Mouse (Mus musculus) testis, postnatal 14 days (tissue): Measurements from ENCODE around the gene Zbtb48.
A peak's percentile ranks its signal among the peaks of the same experiment; 100 is the strongest.

Experiments
- DNase-seq: peaks from one replicate; pipeline ENCODE4 v3.0.0; 2021; ENCODE audit warnings: low spot score

The Zbtb48 gene

DNA sequence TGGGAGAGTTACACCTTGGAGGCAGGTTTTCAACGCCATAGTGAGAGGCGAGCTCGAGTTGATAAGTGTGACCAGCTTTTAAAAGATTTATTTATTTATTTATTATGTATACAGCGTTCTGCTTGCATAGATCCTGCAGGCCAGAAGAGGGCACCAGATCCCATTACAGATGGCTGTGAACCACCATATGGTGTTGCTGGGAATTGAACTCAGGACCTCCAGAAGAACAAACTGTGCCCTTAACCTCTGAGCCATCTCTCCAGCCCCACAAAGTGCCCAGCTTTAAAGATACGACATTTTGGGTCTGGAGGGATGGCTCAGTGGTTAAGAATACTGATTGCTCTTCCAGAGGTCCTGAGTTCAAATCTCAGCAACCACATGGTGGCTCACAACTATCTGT, 1.6 kb upstream of the Zbtb48 start:
- no peak for DNase-seq

DNA sequence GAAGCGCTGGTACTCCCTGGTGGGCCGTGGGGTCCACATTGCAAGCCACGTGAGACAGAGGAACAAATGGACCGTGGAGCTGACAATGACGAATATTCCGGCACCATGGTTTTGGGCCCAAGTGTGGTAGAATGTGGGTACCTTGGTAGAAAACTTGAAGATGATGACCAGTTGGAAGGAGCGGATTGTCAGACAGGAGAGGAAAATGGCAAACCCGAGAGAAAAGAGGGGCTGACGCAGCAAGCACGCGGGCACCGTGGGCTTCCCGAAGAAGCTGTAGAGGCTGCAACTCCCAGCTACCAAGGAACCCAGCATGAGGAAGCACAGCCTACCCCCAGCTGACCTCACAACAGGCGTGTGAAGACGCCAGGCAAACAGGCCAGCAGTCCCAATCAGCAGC, 985 bp upstream of the Zbtb48 start:
- no peak for DNase-seq

DNA sequence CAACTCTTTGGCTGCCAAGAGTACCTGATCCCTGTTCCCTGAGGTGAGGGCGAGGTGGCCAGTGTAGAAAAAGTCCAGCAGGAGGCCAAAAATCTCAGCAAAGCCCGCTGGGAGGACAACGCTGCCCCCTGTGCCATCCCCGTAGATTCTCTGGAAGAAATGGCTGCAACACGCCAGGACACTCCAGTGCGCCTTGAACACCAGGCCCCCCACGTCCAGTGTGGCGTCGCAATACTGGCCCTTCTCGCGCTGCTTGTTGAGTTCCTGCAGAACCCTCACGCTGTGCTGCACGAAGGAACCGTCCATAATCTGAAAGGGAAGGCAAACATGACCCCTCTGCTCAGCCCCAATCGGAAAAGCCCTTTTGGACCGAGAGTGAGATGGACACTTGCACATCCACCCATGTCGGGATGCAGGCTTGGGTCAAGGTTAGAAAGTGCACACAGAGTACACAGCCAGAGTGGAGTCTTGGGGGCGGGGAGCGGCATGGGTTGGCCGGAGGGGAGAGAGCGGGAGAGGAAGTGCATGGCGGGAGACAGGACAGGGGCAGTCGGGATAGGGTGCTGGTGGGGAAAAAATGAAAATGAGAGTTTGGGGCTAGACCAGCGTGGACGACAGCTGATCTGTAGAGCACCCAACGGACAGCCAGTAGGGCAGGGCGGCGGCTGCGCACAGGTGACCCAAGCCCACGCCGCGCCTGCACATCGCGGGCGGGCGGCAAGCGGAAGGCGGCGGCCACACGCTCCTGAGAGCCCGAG, 541 bp downstream of the Zbtb48 start:
- no peak for DNase-seq

DNA sequence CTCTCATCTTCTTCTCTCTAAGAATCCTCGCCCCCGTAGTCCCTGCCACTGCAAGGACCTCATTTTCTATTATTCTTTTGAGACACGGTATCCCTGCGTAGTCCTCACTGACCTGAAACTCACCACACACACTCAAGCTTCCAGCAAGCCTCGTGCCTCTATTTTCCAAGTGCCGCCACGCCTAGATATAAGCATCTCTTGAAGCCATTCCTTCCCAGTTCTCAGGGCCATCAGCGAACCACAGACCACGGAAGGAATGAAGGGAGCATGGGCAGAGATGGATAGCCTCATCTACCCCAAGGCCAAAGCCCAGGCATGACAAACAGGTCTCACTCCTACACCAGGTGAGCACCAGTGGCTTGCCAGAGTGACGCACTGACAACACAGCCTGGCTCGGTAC, 2.9 kb downstream of the Zbtb48 start:
- DNase-seq = no peak

DNA sequence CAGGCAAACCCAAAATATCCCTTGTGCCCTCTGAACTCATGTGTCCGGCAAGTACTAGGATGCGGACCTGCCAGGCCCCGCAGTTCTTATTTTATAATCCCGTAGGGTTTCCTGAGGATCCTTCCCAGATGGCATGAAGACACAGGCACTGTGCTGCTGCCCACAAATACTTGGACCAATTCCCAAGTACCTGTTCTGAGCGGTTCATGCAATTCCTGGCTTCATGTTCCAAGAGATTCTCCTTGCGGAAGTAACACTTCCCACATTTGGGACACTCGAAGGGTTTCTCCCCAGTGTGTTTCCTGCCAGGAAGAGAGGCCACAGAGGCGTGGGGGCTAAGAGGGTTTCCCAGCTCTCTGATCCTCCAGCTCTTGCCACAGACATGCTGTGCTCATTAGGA, 5.0 kb downstream of the Zbtb48 start:
- no peak for DNase-seq

DNA sequence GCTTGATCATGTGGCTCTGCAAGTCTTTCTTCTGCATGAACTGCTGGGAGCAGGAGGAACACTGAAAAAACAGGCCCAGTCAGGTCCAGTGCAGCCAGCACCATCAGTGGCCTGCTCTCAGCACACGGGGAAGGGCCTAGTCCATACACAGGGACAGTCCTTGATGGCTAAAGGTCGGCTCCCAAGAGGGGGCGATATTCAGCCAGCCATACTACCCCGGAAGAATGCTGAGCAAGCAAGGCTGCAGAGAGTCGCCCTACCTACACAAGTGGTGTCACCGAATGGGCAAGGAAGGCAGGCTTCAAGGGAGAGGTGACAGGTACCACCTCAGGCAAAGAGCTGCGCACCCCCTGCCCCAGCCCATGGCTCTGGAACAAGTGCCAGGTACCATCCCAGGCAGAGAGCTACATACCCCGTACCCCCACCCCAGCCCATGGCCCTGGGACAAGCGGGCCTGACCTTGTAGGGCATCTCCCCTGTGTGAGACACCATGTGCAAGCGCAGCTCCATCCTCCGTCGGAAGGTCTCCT, 5.8 kb downstream of the Zbtb48 start:
- no peak for DNase-seq

DNA sequence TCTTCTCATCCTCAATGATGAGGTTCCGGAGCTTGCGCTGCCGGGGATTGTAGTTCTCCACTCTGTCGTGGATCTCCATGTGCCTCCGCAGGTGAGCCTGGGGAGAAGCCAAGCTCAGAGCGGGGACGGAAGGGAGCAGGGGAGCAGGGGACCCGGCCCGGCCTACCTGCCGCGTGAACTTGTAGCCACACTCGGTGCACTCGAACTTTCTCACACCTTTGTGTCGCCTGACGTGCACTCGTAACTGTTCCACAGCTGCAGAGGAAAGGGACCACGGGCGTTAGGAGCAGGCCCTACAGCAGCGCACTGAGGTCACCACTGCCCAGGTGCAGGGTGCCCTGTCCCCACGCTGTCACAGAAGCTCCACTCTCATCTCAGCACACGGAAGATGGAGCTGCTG, 7.4 kb downstream of the Zbtb48 start:
- no peak for DNase-seq

DNA sequence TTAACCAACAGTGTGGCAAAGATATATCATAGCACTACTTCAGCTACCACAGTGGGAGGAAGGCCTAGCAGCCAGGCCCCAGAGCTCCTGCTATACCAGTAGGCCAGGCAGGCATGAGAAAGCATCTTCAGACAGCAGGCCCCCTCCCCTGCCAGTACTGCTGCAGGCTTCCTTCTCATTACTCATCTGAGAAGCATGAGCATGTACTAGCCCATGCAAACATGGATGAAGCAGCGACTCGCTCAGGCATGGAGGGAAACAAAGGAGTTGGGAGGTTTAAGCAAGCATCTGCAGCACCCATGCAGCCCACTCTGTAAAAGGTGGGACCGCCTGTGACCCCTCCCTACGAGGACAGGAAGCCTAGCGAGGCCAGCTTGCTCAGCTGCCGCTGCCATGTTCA, 8.4 kb downstream of the Zbtb48 start:
- no peak for DNase-seq

DNA sequence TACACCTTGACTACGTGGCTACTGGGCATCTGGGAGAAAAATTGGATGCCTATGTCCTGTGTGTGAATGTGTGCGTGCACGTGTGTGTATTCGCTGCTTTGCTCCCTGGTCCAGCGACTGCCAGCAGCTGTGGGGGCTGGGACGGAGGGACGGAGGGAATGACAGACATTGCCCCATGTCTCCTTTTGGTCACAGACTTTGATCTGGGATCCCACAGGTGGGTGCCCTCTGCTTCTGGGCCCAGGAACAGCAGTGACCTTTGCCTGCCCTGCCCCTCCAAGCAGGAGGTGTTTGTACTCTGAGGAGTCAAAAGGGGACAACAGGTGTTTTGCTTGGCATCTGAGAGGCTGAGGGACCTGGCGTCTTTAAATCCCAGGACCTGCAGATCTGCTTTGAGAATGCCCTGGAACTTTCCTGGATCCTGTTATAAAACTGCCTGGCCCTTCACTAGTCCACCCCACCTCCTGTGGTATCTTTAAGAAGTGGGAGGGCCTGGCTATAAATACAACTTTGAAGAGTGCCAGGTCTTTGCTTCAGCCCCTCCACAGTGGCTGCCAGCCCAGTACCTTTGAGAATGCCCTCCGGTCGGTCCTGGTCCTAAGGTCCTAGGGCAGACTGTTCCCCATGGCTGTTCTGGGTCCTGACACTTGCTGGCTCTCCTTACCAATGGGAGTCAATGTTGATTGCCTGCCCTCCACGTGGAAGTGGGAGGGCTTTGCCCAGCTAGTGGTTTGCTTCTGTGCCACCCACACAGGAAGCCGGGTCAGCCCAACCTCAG, 14.2 kb downstream of the Zbtb48 start:
- DNase-seq = no peak

DNA sequence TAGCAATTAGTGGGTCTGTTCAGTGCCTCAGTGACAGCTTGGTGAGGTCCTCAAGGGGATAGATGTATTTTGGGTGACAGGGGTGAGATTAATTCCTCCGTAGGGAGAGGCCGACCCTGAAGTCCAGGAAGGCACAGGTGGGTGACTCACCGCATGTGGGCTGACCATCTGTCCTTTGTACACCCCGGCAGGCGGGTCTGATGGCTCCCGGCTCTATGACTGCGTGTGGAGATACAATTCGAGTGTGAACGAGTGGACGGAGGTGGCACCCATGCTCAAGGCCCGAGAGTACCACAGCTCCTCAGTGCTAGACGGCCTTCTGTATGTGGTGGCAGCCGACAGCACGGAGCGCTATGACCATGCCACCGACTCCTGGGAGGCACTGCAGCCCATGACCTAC, 15.4 kb downstream of the Zbtb48 start:
- no peak for DNase-seq

DNA sequence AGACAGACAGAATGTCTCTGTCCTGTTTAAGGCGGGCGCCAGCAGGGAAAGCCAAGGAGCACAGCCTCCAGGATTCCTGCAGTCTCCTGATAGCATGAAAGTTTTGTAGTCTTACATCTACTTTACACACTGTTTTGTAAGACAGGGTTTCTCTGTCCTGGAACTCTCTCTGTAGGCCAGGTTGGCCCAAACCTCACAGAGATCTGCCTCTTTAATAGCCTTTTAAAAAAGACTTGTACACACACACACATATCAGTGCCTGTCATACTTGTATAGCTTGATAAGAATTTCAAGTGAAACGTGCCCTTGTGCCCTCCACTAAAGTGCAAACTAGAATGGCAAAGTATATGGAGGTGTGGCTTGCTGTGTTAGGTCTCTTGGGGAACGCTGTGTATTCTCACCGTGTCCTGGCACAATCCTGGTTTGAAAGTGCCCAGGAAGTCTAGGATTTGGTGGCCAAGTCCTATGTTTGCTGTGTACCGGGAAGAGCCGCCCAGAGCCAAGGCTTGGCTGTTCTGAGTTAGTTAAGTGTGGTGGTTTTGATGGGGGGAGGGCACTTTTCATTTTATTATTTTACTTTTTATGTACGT, 16.2 kb downstream of the Zbtb48 start:
- no peak for DNase-seq

DNA sequence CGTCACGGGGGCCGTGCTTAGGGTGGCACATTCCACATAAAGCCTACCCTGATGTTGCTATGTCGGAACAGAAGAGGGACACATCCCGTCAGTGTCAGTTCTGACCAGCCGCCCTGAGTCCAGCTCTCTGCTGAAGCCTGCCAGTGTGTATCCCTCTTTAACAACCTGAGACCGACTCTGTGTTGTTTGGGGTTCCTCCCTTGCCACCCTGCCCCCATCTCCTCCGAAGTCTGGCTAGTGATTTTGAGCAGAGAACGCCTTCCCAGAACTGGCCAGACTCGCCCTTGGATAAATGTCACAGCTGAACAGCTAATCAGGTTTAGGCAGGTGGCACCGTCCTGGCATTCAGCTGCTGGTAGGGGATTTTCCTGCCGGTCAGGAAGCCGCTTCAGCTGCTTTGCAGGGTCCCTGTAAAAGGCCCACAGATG, 16.8 kb downstream of the Zbtb48 start:
- DNase-seq = no peak

DNA sequence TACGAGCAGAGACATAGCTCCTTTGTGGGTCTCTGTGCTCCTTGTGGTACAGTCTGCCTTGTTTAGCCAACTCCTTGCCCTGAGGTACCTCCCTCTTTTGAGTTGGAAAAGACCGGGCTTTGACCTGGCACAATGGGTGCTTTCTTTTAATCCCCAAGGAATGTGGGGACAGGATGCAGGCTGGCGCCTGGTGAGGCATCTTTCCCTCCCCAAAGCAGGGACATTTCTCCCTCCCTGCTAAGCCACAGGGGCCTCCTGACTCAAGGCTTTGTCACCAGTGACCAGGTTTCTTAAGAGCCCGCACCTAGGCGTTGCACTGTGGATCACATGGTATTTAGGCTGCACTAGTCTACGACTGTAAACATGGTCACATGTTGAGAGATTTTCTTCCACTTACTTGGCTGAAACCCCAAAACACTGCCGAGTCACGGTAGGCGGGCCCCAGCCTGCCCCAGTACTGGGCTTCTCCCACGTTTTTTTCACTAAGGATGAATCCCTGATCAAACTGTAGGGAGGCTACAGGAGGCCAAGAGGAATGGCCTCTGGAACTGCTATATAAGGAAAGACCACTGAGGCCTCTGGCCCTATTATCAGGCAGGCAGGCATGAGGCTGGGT, 17.3 kb downstream of the Zbtb48 start:
- no peak for DNase-seq

DNA sequence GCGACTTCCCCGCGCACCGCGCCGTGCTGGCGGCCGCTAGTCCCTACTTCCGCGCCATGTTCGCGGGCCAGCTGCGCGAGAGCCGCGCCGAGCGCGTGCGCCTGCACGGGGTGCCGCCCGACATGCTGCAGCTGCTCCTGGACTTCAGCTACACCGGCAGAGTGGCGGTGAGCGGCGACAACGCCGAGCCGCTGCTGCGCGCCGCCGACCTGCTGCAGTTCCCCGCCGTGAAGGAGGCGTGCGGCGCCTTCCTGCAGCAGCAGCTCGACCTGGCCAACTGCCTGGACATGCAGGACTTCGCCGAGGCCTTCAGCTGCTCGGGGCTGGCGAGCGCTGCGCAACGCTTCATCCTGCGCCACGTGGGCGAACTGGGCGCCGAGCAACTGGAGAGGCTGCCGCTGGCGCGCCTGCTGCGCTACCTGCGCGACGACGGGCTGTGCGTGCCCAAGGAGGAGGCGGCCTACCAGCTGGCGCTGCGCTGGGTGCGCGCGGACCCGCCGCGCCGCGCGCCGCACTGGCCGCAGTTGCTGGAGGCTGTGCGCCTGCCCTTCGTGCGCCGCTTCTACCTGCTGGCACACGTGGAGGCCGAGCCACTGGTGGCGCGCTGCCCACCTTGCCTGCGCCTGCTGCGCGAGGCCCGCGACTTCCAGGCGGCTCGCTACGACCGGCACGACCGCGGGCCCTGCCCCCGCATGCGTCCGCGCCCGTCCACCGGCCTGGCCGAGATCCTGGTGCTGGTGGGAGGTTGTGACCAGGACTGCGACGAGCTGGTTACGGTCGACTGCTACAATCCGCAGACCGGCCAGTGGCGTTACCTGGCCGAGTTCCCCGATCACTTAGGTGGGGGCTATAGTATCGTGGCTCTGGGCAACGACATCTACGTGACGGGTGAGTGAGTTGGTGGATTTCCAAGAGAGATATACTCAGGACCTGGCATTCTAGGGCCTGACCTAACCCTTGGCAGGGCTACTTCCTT, 18.1 kb downstream of the Zbtb48 start:
- DNase-seq = peak; percentile 74

DNA sequence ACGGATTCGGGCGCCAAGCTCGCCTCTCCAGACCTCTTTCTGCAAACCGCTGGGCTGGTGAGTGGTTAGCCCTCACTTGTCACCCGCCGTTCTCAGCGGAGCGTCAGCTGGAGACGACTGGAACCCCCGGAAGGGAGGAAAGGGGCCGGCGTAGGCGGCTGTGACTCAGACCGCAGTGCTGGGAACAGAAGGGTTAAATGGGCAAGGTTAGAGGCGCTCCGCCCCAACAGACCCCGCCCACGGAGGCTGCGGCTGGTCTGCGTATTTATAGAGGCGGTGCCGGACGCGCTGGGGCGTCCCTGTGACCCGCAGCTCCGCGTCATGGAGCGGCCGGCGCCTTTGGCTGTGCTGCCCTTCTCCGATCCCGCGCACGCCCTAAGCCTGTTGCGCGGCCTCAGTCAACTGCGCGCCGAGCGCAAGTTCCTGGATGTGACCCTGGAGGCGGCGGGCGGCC, 18.8 kb downstream of the Zbtb48 start, which contains the start of gene Klhl21:
Gene Klhl21, plus strand, starts transcription at position 182 of the 454 bp plus-strand sequence.
- peak; percentile 91 for DNase-seq

DNA sequence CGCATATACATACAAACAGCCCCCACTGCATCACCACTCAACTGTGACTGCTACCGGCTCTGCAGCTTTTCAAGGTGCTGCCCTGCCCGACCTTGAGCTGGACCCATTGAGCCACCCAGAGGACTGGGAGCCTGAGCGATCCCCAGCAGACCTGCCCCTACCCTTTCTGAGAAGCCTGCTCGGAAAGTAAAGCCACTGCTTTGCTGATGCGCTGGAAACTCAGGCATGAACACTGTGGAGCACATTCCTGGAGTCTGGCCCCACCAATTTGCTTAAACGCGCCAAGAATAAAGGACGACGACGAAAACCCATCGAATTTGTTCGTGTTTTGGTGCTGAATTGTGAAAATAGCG, 19.3 kb downstream of the Zbtb48 start:
- peak; percentile 27 for DNase-seq

DNA sequence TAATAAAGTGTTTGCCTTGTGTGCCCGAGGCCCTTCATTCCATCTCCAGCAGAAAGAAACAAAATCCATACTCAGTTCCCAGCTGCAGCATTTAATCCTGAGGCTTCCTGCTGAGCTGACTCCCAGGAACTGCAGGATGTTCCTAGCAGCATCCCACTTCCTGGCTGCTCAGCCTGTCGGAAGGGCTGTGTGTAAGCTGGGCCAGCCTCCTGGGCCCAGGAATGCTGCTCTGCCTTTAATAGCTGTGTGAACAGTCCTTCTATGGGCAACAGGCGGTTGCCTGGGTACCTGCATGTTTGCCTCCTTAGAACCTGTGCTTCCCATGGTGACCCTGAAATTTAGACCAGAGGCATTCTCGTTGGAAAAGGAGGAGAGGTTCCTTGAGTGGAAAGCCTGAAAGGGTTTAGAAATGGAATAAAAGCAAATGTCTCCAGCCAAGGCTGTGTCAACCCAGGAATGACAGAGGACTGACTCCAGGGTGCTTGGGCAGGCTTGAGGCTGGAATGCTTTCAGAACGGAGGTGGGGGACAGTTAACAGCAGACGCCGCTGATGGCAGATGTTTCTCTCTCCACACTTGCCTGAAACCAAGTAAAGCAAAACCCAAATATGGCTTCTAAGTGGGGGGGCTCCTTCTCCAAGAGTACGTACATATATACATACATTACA, 19.9 kb downstream of the Zbtb48 start:
- no peak for DNase-seq

DNA sequence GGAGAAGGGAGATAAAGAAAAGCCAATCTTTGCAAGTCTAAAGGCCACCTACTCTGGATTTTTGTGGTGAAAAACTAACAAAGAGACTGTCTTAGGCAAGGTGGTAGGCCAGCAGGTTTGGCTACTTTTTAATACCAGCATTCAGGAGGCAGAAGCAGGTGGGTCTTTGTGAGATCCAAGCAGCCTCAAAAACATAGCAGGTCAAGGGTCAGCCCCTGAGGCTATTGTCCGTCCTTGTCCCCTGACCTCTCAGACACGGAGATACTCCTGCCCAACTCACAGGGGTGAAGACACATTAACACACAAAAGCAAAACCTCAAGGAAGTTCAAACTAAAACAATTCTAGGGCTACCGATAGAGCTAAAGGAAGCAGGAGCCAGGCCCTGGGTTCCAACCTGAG, 20.7 kb downstream of the Zbtb48 start:
- no peak for DNase-seq

DNA sequence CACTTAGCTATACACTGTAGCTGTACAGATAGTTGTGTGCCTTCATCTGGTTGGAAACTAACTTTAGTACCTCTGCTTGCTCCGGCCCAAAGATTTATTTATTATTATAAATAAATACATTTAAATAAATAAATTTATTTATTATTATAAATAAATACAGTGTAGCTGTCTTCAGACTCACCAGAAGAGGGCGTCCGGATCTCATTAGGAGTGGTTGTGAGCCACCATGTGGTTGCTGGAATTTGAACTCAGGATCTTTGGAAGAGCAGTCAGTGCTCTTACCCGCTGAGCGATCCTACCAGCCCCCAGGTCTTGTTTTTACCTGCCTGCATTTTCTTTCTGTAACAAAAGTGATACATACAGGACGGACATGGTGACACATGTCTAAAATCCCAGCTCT, 21.3 kb downstream of the Zbtb48 start:
- DNase-seq = no peak

DNA sequence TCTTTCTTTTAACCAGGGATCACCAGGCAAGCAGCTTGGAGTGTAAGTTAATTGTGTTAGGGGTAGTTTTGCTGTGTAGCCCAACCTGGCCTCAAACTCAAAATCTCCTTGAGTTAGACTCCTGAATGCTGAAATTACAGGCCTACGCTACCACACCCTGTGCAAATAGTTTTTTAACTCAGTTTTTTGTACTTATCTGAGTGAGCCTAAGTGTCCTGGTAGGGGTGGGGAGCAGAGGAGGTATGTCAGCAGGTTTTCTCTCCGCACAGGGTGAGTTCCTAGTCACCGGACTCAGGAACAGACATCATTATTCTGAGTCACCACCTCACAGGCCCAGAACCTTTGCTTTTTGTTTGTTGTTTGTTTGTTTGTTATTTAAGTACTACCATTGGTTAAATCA, 25.4 kb downstream of the Zbtb48 start:
- no peak for DNase-seq

DNA sequence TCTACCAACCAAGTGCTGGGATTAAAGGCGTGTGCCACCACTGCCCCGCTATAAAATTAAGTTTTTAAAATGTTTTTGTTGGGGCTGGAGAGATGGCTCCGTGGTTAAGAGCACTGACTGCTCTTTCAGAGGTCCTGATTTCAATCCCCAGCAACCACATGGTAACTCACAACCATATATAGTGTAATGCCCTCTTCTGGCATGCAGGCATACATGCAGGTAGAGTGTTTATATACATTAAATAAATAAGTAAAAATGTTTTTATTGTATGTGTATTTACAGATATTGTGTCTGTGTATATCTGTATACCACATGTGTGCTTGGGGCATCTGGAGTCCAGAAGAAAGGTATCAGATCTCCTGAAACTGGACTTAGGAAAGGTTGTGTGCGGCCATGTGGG, 26.1 kb downstream of the Zbtb48 start:
- DNase-seq = no peak
